Mouse (Mus musculus) hindbrain, postnatal 0 days (tissue): ENCODE data around the gene Tube1. TPM values are rescaled to one million over a fixed set of nuclear protein-coding genes. Genes with fewer than 3 reads are reported as not detected.

Experiments
- ATAC-seq: fragments of 200-750 bp; cut with Nextera tagmentation; 2 replicates; pipeline ENCODE4 v1.8.0; 2017; ENCODE audit warnings: mild to moderate bottlenecking, moderate TSS enrichment, moderate library complexity
- DNase-seq: peaks from one replicate; pipeline ENCODE4 v3.0.0-alpha.2; 2015; ENCODE audit warnings: low spot score
- H3K27ac ChIP-seq: fragments of 300-500 bp; sonication (generic); 2 replicates; pipeline ENCODE4 v1.5.1; 2014; ENCODE audit warnings: mild to moderate bottlenecking
- H3K27me3 ChIP-seq: fragments of 300-500 bp; sonication (generic); 2 replicates; pipeline ENCODE4 v1.6.1; 2014; ENCODE audit warnings: low read length, mixed read lengths; ENCODE audit not compliant: insufficient read depth
- H3K36me3 ChIP-seq: fragments of 300-500 bp; sonication (generic); 2 replicates; pipeline ENCODE4 v1.6.1; 2014; ENCODE audit warnings: low read length, mixed read lengths; ENCODE audit not compliant: insufficient read depth
- H3K4me1 ChIP-seq: fragments of 300-500 bp; sonication (generic); 2 replicates; pipeline ENCODE4 v1.6.1; 2014; ENCODE audit warnings: antibody characterized with exemption, low read length, mixed read lengths; ENCODE audit not compliant: insufficient read depth
- H3K4me2 ChIP-seq: fragments of 300-500 bp; sonication (generic); 2 replicates; pipeline ENCODE4 v1.6.1; 2014; ENCODE audit warnings: low read depth, mild to moderate bottlenecking, low read length, moderate library complexity, mixed read lengths
- H3K4me3 ChIP-seq: fragments of 300-500 bp; sonication (generic); 2 replicates; pipeline ENCODE4 v1.5.1; 2014; ENCODE audit warnings: low read length
- H3K9ac ChIP-seq: fragments of 300-500 bp; sonication (generic); replicated peaks from 2 replicates; pipeline ENCODE4 v1.6.1; 2014; ENCODE audit warnings: mild to moderate bottlenecking, low read length, moderate library complexity, mixed read lengths
- H3K9me3 ChIP-seq: fragments of 300-500 bp; sonication (generic); 2 replicates; pipeline ENCODE4 v1.6.1; 2016; ENCODE audit warnings: low read length, mixed read lengths
- CTCF ChIP-seq: IDR thresholded peaks from 2 replicates; pipeline ENCODE4 v1.5.1; 2016; ENCODE audit warnings: antibody characterized with exemption, control low read depth, low read depth
- WGBS: fragments of 180-500 bp; shearing (Covaris S2); extraction: QIAGEN DNeasy Blood & Tissue Kit; methylation state at CpG from one replicate; pipeline ENCODE4 v1.1.7; 2014; 5-methylcytosine and 5-hydroxymethylcytosine counted together
- polyA plus RNA-seq: library from polyadenylated mRNA; unstranded; fragments of >200 nt; fragmentation: Nextera tagmentation; extraction: Ambion mirVana; gene quantifications from 2 replicates; pipeline ENCODE4 v1.2.1, GENCODE M21; 2015
- total RNA-seq: library from RNA; depleted of rRNA; stranded (reverse); fragments of >200 nt; gene quantifications from 2 replicates; pipeline ENCODE4 v1.2.3, GENCODE M21; 2014

Tube1 gene
- total and polyA plus RNA-seq, 2 experiments from 2014 or later = 3.3 to 3.6 TPM

DNA sequence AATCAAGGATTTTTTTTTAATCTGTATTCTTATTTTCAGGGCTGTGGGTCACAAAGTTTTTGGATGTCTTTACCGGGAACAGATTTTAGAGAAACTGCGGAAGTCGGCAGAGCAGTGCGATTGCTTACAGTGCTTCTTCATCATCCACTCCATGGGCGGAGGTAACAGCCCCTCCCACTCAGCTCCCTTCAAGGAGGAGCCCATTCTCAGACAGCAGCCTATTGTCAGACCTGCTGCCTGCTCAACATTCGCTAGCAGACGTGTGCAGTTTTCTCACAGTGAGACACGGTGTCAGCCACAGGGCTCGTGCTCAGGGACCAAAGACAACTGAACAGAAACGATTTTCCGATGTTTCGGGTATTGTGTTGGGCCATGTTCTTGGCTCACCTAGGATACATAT lies 8.4 kb downstream of the Tube1 start:
- no peak overlapping the region for H3K9ac ChIP-seq
- H3K9me3 ChIP-seq = no peaks in the 10 kb centered on the region
- ATAC-seq (no peak), DNase-seq (no peak)
- WGBS = 68% methylated on average over 12 of the region's 12 CpGs
- H3K36me3 ChIP-seq = peaks cover 8% of the 10 kb centered on the region; the same call in 1 of the 2 replicates
- TF ChIP-seq CTCF = no peak
- H3K27ac ChIP-seq = no peak overlapping the region
- no peak overlapping the region for H3K4me2 ChIP-seq
- no peak overlapping the region for H3K4me3 ChIP-seq
- H3K4me1 ChIP-seq = no peaks in the 10 kb centered on the region
- H3K27me3 ChIP-seq = no peaks in the 10 kb centered on the region

DNA sequence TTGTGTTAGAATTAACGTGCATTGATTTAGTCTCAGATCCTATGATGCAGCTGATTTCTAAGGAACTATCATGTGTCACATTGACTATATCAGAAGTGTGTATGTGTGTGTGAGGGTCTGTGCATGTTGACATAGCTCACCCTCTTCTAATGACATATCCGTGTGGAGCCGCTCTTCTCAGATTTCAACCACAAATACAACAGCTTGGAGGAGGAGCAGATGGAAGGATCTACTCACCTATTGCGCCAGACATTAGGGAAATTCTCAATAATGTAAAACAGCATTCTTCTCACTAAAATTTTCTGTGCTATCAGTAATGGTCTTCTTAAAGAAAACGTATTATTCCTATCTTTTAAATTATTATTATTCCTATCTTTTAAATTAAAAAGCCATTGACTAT lies 22.9 kb downstream of the Tube1 start:
- no peak for TF ChIP-seq CTCF
- Histone ChIP-seq H3K4me1 (no peaks in the 10 kb centered on the region), H3K27ac (no peak overlapping the region), H3K9me3 (no peaks in the 10 kb centered on the region), H3K27me3 (no peaks in the 10 kb centered on the region), H3K9ac (no peak overlapping the region), H3K4me3 (no peak overlapping the region), H3K4me2 (no peak overlapping the region), H3K36me3 (no peaks in the 10 kb centered on the region)
- DNase-seq (no peak), ATAC-seq (no peak)
- 91% methylated on average over 5 of the region's 5 CpGs for WGBS

DNA sequence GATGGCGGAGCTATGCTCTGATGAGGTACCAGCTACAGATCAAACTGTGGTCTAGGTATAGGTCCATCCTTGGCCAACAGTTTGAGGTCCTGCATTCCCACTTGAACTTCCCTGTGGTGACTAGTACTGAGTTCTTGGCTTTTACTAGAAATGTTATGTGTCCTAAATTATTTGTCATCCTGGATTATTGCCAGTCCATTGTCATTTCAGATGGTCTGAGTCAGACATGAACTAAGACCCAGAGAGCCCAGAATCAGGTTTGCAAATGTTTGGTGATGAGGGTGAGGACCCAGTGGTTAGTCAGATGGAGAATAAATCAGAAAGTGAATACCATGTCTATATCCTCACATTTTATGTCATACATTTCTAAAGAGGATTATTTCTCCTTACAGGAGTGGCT lies 23.5 kb downstream of the Tube1 start:
- ATAC-seq = no peak
- Histone ChIP-seq H3K9me3 (no peaks in the 10 kb centered on the region), H3K4me3 (no peak overlapping the region), H3K9ac (no peak overlapping the region), H3K36me3 (no peaks in the 10 kb centered on the region), H3K4me2 (no peak overlapping the region), H3K27ac (no peak overlapping the region), H3K4me1 (no peaks in the 10 kb centered on the region), H3K27me3 (no peaks in the 10 kb centered on the region)
- WGBS = 98% methylated on average over 1 of the region's 1 CpGs
- no peak for TF ChIP-seq CTCF
- no peak for DNase-seq

DNA sequence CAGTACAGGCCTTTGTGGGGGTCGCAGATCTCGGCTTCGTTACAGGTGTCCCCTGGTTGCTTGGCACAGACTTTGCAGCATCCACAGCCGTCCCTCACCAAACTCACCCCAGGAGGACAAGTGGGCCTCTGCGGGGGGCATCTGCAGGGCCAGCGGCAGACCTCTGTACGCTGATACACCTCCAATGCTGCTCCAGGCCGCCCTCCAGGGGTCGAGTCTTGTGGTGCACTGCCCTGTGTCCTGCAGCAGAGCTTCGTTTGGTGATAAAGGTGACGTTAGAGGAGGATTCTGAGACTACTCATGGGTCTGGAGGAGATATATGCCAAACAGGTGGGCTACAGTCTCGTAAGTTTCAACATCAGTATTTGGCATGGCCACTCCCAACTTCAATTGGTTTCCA lies 24.5 kb downstream of the Tube1 start:
- 48% methylated on average over 12 of the region's 12 CpGs for WGBS
- Histone ChIP-seq H3K9me3 (no peaks in the 10 kb centered on the region), H3K9ac (no peak overlapping the region), H3K4me3 (no peak overlapping the region), H3K27ac (no peak overlapping the region), H3K36me3 (no peaks in the 10 kb centered on the region), H3K27me3 (no peaks in the 10 kb centered on the region), H3K4me2 (no peak overlapping the region), H3K4me1 (no peaks in the 10 kb centered on the region)
- 0 out of 2 replicates have a peak, but pooled peaks have one; percentile 5 for TF ChIP-seq CTCF
- DNase-seq (no peak), ATAC-seq (no peak)

DNA sequence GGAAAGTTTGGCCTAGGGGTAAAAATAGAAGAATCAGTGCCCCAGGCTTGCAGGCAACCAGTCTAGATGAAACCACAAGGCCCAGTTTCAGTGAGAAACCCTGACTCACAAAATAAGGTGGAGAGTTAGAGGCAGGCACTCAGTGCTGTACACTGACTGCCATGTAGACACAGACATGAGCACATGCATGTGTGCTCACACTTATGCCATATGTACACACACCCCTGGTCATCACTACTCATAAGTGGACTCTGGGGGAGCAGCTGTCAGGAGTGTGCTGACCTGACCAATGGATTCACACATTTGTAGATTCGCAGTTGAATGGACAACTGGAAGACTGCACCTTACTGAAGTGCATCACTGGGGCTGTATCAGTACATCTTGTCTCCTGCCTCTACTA lies 27.6 kb downstream of the Tube1 start:
- DNase-seq = no peak
- WGBS = 96% methylated on average over 1 of the region's 1 CpGs

DNA sequence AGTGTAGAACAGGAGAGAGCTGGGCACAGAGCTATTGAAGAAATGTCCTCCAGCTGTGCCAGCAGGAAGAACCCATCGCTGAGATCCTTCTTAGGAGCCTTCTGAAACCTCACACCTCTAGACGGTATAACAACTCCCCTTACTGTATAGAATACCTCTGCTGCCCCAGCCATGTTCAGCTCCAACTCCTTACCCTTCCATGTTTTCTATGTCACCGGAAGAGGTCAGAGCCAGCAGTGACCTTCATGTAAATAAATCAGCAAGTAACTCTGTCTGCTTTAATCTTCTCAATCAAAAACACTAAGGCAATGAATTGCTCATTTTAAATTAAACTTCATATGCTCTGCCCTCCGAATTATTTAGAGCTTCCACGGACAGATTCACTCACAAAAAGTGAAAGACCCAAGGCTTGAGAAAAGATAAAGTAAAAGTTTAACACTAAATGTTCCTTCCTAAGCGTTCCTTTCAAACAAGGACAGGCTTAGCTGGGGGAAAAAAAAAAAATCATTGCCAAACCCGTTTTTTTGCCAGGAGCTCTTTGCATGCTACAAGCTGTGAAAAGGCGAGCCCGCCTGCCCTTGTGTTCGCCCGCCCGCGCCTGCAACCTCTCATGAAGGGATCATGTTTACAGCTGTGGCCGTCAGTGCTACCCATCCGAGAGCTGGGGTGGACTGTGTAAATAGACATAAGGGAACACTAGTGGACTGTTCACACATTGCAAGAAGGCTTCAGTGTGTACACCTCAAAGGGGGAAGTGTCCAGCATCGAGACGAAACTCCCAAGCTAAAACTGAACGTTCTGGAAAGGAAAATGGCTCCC lies 29.1 kb downstream of the Tube1 start:
- peak; percentile 14 for DNase-seq
- no peaks in the 10 kb centered on the region for H3K36me3 ChIP-seq
- no peak overlapping the region for H3K4me3 ChIP-seq
- 0 out of 2 replicates have a peak, but pooled peaks cover 5% of the 10 kb centered on the region for H3K4me1 ChIP-seq
- H3K9me3 ChIP-seq = no peaks in the 10 kb centered on the region
- H3K9ac ChIP-seq = no peak overlapping the region
- no peak for ATAC-seq
- no peak overlapping the region; the same call in 1 of the 2 replicates for H3K27ac ChIP-seq
- WGBS = 43% methylated on average over 18 of the region's 18 CpGs
- peak; percentile 31; the same call in 1 of the 2 replicates for TF ChIP-seq CTCF
- no peak overlapping the region for H3K4me2 ChIP-seq
- H3K27me3 ChIP-seq = no peaks in the 10 kb centered on the region

More for the DNA sequence above, 27.6 kb downstream of the Tube1 start:
- H3K9ac ChIP-seq = no peak overlapping the region
- H3K27ac ChIP-seq = no peak overlapping the region
- no peaks in the 10 kb centered on the region for H3K9me3 ChIP-seq
- ATAC-seq = no peak
- H3K4me3 ChIP-seq = no peak overlapping the region
- no peaks in the 10 kb centered on the region for H3K27me3 ChIP-seq
- 0 out of 2 replicates have a peak, but pooled peaks cover 5% of the 10 kb centered on the region for H3K4me1 ChIP-seq
- no peaks in the 10 kb centered on the region for H3K36me3 ChIP-seq
- TF ChIP-seq CTCF = no peak
- no peak overlapping the region for H3K4me2 ChIP-seq

DNA sequence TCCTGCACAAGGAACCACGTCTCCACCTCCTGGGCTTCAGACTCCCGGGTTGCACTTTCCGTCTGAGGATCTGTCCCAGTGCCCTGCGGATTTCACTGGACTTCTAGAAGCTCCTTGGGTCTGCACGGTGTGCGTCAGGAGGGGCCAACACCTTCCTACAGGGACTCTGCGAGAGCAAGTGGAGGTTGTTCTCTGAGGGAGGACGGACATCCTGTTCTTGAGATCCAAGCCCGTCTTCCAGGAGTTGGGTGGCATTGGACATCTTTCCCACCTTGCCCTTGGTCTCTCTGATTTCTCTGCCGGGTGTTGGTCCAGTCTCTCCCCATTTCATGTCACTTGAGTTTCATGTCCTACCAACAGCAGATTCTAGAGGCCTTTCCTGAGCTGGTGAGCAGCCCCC lies 29.9 kb downstream of the Tube1 start, which contains the start of gene Ccn6:
Gene Ccn6 (minus strand): TSS at position 101 of the 400 bp plus-strand sequence.
- Histone ChIP-seq H3K4me3 (no peak within 1 kb of the TSS), H3K36me3 (no peaks in the 10 kb centered on the region), H3K9ac (no peak within 1 kb of the TSS), H3K4me2 (no peak within 1 kb of the TSS), H3K27ac (no peak within 1 kb of the TSS; the same call in 1 of the 2 replicates), H3K4me1 (0 out of 2 replicates have a peak, but pooled peaks cover 5% of the 10 kb centered on the region), H3K9me3 (no peaks in the 10 kb centered on the region), H3K27me3 (no peaks in the 10 kb centered on the region)
- ATAC-seq (no peak), DNase-seq (no peak)
- 86% methylated on average over 10 of the region's 10 CpGs for WGBS
- no peak for TF ChIP-seq CTCF
